Mouse (Mus musculus): ENCODE data around the gene Shank3.

DNA sequence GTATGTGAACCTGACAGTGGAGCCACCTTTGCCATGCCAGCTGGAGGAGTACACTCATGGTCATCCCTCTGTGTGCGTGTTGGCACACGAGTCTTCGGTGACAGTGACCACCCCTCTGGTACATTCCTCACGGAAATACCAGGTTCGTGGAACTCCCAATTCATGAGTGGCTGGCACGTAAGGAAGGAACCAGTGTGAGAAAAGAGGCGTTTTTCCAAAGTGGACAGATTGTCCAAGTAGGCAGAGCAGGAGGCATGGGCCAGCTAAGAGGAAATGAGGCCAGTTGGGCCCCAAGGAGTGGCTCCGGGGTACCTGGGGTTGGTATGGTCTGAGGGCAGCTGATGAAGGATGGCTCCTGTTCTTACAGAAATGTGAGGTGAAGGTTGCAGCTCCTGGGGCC lies 26.0 kb downstream of the Shank3 start:
- TF ChIP-seq CTCF (IDR thresholded peaks at IDR 0.05) (no peak), POLR2A (IDR thresholded peaks at IDR 0.05; ENCODE audit: insufficient read depth, low read depth, low read length) (no peak)
